Mouse (Mus musculus): Measurements from ENCODE around the gene Ranbp9.

Gene Ranbp9

GRCm38 (mm10) chr13:43364985-43365824, 115.9 kb downstream of the Ranbp9 start, which contains the start of gene Sirt5:
Gene Sirt5, plus strand, starts transcription at chr13:43365496.
- DNase-seq (ENCODE audit: extremely low spot score) = peak; percentile 96

GRCm38 (mm10) chr13:43362353-43362752, 118.7 kb downstream of the Ranbp9 start:
- no peak for DNase-seq (ENCODE audit: extremely low spot score)

DNA sequence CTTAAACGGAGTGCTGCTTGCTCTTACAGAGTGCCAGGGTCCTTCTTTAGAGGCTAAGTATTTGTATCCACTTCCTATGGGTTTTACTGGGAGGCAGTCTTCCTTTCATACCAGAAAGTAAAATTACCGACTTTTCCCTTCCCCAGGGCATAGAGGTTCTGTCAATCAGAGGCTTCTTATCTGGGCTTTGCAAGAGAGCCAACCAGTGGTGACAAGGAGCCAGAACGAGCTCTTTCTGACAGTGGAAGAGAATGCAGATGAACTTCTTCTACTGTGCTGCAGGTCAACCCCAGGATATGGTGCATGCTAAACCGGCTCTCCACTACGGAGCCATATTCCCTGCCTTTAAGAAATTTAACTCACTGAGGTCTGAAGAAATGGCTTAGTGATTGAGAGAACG, 120.5 kb downstream of the Ranbp9 start:
- DNase-seq (ENCODE audit: extremely low spot score) = no peak

GRCm38 (mm10) chr13:43356346-43357125, 124.5 kb downstream of the Ranbp9 start:
- DNase-seq (ENCODE audit: extremely low spot score) = no peak

DNA sequence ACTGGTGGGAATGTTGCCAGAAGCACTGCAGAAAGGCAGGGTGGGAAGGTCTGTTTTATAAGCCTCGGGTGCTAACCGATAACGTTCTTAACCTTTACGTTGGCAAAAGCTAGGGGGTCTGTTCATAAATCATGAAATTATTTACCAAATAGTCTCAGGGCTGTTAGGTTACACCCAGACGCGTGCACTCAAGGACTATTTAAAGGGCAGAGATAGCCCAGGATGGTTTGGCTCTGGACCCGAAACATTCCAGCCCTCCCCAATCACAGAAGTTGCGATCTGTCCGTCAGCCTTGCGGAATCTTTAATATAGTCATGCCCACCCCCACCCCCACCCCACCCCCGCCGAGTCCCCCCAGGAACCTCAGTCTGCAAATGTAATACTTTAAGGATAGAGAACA, 126.7 kb downstream of the Ranbp9 start:
- DNase-seq (ENCODE audit: extremely low spot score) = no peak

DNA sequence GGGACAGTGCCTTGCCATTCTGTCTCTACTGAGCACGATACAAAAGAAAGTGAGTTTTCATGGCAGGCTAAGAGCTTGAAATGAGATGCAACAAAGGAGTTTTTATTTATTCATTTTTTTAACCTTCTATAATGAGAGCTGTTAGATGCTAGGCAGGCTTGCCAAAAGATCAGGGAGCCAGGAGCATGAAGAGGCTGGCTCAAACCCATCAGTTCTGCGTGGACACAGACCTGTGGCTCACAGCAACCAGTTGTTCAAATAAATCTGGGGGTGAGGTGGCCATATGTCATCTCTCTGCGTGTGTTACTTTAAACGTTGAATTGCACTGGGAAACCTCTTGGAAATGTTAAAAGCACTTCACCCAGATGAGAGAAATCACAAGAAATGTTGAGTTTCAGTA, 127.7 kb downstream of the Ranbp9 start:
- no peak for DNase-seq (ENCODE audit: extremely low spot score)
